Mouse (Mus musculus) liver, postnatal 0 days (tissue): Measurements from ENCODE around the gene Gm17542.

Experiments
- CTCF ChIP-seq: sonication (generic); IDR thresholded peaks from 2 replicates; pipeline ENCODE4 v1.5.1; 2016; ENCODE audit warnings: antibody characterized with exemption, low read depth
- EP300 ChIP-seq: IDR thresholded peaks from 2 replicates; pipeline ENCODE4 v1.6.1; 2016; ENCODE audit warnings: antibody characterized with exemption, low read depth, mild to moderate bottlenecking

DNA sequence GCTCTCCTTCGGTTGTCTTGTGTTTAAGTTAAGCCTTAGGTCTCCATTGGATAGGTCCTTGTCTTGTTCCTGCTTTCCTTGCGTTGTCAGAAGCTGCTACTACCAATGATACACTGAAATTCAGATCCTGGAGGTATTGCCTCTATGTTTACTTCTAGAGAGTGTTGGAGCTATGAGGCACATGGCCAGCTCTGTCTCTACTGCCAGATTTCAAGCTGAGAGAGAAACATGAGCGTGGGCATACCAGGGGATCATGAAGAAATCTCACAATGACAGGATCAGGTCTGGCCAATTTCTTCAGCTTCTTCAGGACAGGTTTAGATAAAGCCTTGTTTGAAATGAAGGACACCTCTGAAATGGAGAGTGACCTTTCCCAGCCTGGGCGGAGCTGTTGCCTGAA, 19.1 kb downstream of the Gm17542 start:
- TF ChIP-seq CTCF = no peak
- TF ChIP-seq EP300 = no peak
